Mouse (Mus musculus) neural tube, embryonic 13.5 days (tissue): ENCODE data around the gene Zfp385c. TPM values are rescaled to one million over a fixed set of nuclear protein-coding genes. Genes with fewer than 3 reads are reported as not detected.
A peak's percentile ranks its signal among the peaks of the same experiment; 100 is the strongest.

Experiments
- ATAC-seq: fragments of 200-750 bp; cut with Nextera tagmentation; 2 replicates; pipeline ENCODE4 v1.8.0; 2017; ENCODE audit warnings: low read depth, mild to moderate bottlenecking, moderate TSS enrichment, moderate library complexity
- H3K27ac ChIP-seq: fragments of 300-500 bp; sonication (generic); replicated peaks from 2 replicates; pipeline ENCODE4 v1.5.1; 2015; ENCODE audit warnings: moderate library complexity, mild to moderate bottlenecking, inconsistent platforms
- H3K27me3 ChIP-seq: fragments of 300-500 bp; sonication (generic); 2 replicates; pipeline ENCODE4 v1.6.1; 2015; ENCODE audit warnings: mild to moderate bottlenecking, inconsistent platforms
- H3K36me3 ChIP-seq: fragments of 300-500 bp; sonication (generic); 2 replicates; pipeline ENCODE4 v1.6.1; 2015; ENCODE audit warnings: mild to moderate bottlenecking, inconsistent platforms
- H3K4me1 ChIP-seq: fragments of 300-500 bp; sonication (generic); replicated peaks from 2 replicates; pipeline ENCODE4 v1.6.1; 2015; ENCODE audit warnings: inconsistent platforms
- H3K4me2 ChIP-seq: fragments of 300-500 bp; sonication (generic); 2 replicates; pipeline ENCODE4 v1.6.1; 2015; ENCODE audit warnings: inconsistent platforms, mild to moderate bottlenecking, moderate library complexity
- H3K4me3 ChIP-seq: fragments of 300-500 bp; sonication (generic); 2 replicates; pipeline ENCODE4 v1.5.1; 2015; ENCODE audit warnings: mild to moderate bottlenecking, inconsistent platforms
- H3K9ac ChIP-seq: fragments of 300-500 bp; sonication (generic); 2 replicates; pipeline ENCODE4 v1.6.1; 2015; ENCODE audit warnings: moderate library complexity, mild to moderate bottlenecking, inconsistent platforms
- H3K9me3 ChIP-seq: fragments of 300-500 bp; sonication (generic); 2 replicates; pipeline ENCODE4 v1.6.1; 2016; ENCODE audit warnings: inconsistent platforms
- WGBS: fragments of 180-500 bp; shearing (Covaris S2); methylation state at CpG from one replicate; pipeline ENCODE4 v1.1.7; 2015; 5-methylcytosine and 5-hydroxymethylcytosine counted together
- polyA plus RNA-seq: library from polyadenylated mRNA; unstranded; fragments of >200 nt; fragmentation: Nextera tagmentation; extraction: Ambion mirVana; gene quantifications from 2 replicates; pipeline ENCODE4 v1.2.1, GENCODE M21; 2015

Zfp385c gene
- polyA plus RNA-seq, 1 experiment from 2014 or later: 0.21 TPM

GRCm38 (mm10) chr11:100702081-100702851 is 10.0 kb upstream of the Zfp385c start:
- Histone ChIP-seq H3K9me3 (no peaks in the 10 kb centered on the region), H3K4me2 (peak overlapping the region; percentile 35), H3K9ac (no peak overlapping the region), H3K4me3 (no peak overlapping the region), H3K27me3 (peaks cover 15% of the 10 kb centered on the region; the same call in 1 of the 2 replicates), H3K4me1 (peaks cover 12% of the 10 kb centered on the region), H3K27ac (no peak overlapping the region), H3K36me3 (peaks cover 30% of the 10 kb centered on the region)
- WGBS: 42% methylated on average over 19 of the region's 19 CpGs
- ATAC-seq: peak; percentile 40; the same call in 1 of the 2 replicates

GRCm38 (mm10) chr11:100701301-100701700 is 9.0 kb upstream of the Zfp385c start:
- peaks cover 12% of the 10 kb centered on the region for H3K4me1 ChIP-seq
- peaks cover 20% of the 10 kb centered on the region for H3K36me3 ChIP-seq
- under 1% methylated on average over 14 of the region's 14 CpGs for WGBS
- peak overlapping the region; percentile 39 for H3K4me2 ChIP-seq
- H3K27me3 ChIP-seq: peaks cover 15% of the 10 kb centered on the region; the same call in 1 of the 2 replicates
- H3K4me3 ChIP-seq: peak overlapping the region; percentile 17
- H3K9ac ChIP-seq: peak overlapping the region; percentile 34
- no peaks in the 10 kb centered on the region for H3K9me3 ChIP-seq
- H3K27ac ChIP-seq: no peak overlapping the region
- no peak for ATAC-seq

GRCm38 (mm10) chr11:100700710-100701109 is 8.5 kb upstream of the Zfp385c start:
- Histone ChIP-seq H3K36me3 (peaks cover 14% of the 10 kb centered on the region), H3K4me1 (peaks cover 12% of the 10 kb centered on the region), H3K27me3 (peaks cover 15% of the 10 kb centered on the region; the same call in 1 of the 2 replicates), H3K9ac (no peak overlapping the region), H3K4me3 (0 out of 2 replicates have a peak overlapping the region, but pooled peaks have one; percentile 17), H3K27ac (no peak overlapping the region), H3K4me2 (peak overlapping the region; percentile 39; the same call in 1 of the 2 replicates), H3K9me3 (no peaks in the 10 kb centered on the region)
- ATAC-seq: no peak
- 70% methylated on average over 3 of the region's 3 CpGs for WGBS

GRCm38 (mm10) chr11:100697921-100698320 is 5.7 kb upstream of the Zfp385c start:
- Histone ChIP-seq H3K4me2 (no peak overlapping the region), H3K27me3 (peaks cover 25% of the 10 kb centered on the region), H3K27ac (no peak overlapping the region), H3K9ac (no peak overlapping the region), H3K36me3 (no peaks in the 10 kb centered on the region), H3K4me3 (no peak overlapping the region), H3K4me1 (peaks cover 14% of the 10 kb centered on the region), H3K9me3 (no peaks in the 10 kb centered on the region)
- 76% methylated on average over 7 of the region's 7 CpGs for WGBS
- ATAC-seq: no peak

GRCm38 (mm10) chr11:100694926-100695325 is 2.7 kb upstream of the Zfp385c start:
- peak; percentile 59; the same call in 1 of the 2 replicates for ATAC-seq
- no peaks in the 10 kb centered on the region for H3K36me3 ChIP-seq
- no peak overlapping the region for H3K27ac ChIP-seq
- no peak overlapping the region for H3K9ac ChIP-seq
- H3K27me3 ChIP-seq: peaks cover 38% of the 10 kb centered on the region
- WGBS: 41% methylated on average over 5 of the region's 5 CpGs
- no peak overlapping the region for H3K4me2 ChIP-seq
- H3K9me3 ChIP-seq: no peaks in the 10 kb centered on the region
- peaks cover 17% of the 10 kb centered on the region for H3K4me1 ChIP-seq
- H3K4me3 ChIP-seq: no peak overlapping the region

GRCm38 (mm10) chr11:100693154-100693553 is 899 bp upstream of the Zfp385c start:
- Histone ChIP-seq H3K9me3 (no peaks in the 10 kb centered on the region), H3K36me3 (no peaks in the 10 kb centered on the region), H3K9ac (no peak overlapping the region), H3K27ac (no peak overlapping the region), H3K4me1 (peaks cover 17% of the 10 kb centered on the region), H3K27me3 (peaks cover 38% of the 10 kb centered on the region), H3K4me2 (no peak overlapping the region), H3K4me3 (no peak overlapping the region)
- 18% methylated on average over 5 of the region's 5 CpGs for WGBS
- no peak for ATAC-seq

GRCm38 (mm10) chr11:100690389-100690788 is 1.9 kb downstream of the Zfp385c start:
- ATAC-seq: no peak
- Histone ChIP-seq H3K9me3 (no peaks in the 10 kb centered on the region), H3K36me3 (no peaks in the 10 kb centered on the region), H3K27me3 (peaks cover 38% of the 10 kb centered on the region), H3K4me2 (no peak overlapping the region), H3K9ac (no peak overlapping the region), H3K27ac (no peak overlapping the region), H3K4me1 (peaks cover 17% of the 10 kb centered on the region), H3K4me3 (no peak overlapping the region)
- 77% methylated on average over 7 of the region's 7 CpGs for WGBS

- Histone ChIP-seq H3K27ac (no peak overlapping the region), H3K4me3 (no peak overlapping the region), H3K36me3 (no peaks in the 10 kb centered on the region), H3K4me1 (peaks cover 17% of the 10 kb centered on the region), H3K9ac (no peak overlapping the region), H3K4me2 (no peak overlapping the region), H3K9me3 (no peaks in the 10 kb centered on the region), H3K27me3 (peaks cover 33% of the 10 kb centered on the region)
- no peak for ATAC-seq
- 75% methylated on average over 4 of the region's 4 CpGs for WGBS
Observed at GRCm38 (mm10) chr11:100688443-100688842, 3.8 kb downstream of the Zfp385c start.

GRCm38 (mm10) chr11:100687265-100687664 is 5.0 kb downstream of the Zfp385c start:
- H3K9ac ChIP-seq: no peak overlapping the region
- H3K36me3 ChIP-seq: no peaks in the 10 kb centered on the region
- ATAC-seq: no peak
- no peak overlapping the region for H3K27ac ChIP-seq
- H3K4me3 ChIP-seq: no peak overlapping the region
- peaks cover 7% of the 10 kb centered on the region for H3K4me1 ChIP-seq
- H3K27me3 ChIP-seq: peaks cover 21% of the 10 kb centered on the region
- WGBS: 82% methylated on average over 7 of the region's 7 CpGs
- no peak overlapping the region for H3K4me2 ChIP-seq
- H3K9me3 ChIP-seq: no peaks in the 10 kb centered on the region

GRCm38 (mm10) chr11:100685371-100685770 is 6.9 kb downstream of the Zfp385c start:
- WGBS: 91% methylated on average over 2 of the region's 3 CpGs
- no peaks in the 10 kb centered on the region for H3K36me3 ChIP-seq
- no peak overlapping the region for H3K4me2 ChIP-seq
- peaks cover 3% of the 10 kb centered on the region for H3K27me3 ChIP-seq
- no peak overlapping the region for H3K9ac ChIP-seq
- no peak overlapping the region for H3K27ac ChIP-seq
- no peaks in the 10 kb centered on the region for H3K4me1 ChIP-seq
- H3K4me3 ChIP-seq: no peak overlapping the region
- H3K9me3 ChIP-seq: no peaks in the 10 kb centered on the region
- no peak for ATAC-seq

GRCm38 (mm10) chr11:100684084-100684483 is 8.2 kb downstream of the Zfp385c start:
- WGBS: 72% methylated on average over 2 of the region's 2 CpGs

GRCm38 (mm10) chr11:100682526-100682925 is 9.7 kb downstream of the Zfp385c start:
- Histone ChIP-seq H3K4me3 (no peak overlapping the region), H3K27me3 (no peaks in the 10 kb centered on the region), H3K27ac (no peak overlapping the region), H3K4me1 (no peaks in the 10 kb centered on the region), H3K9me3 (no peaks in the 10 kb centered on the region), H3K4me2 (no peak overlapping the region), H3K36me3 (no peaks in the 10 kb centered on the region), H3K9ac (no peak overlapping the region)
- 74% methylated on average over 5 of the region's 5 CpGs for WGBS
- no peak for ATAC-seq

More at GRCm38 (mm10) chr11:100684084-100684483, 8.2 kb downstream of the Zfp385c start:
- no peak for ATAC-seq
- Histone ChIP-seq H3K9me3 (no peaks in the 10 kb centered on the region), H3K36me3 (no peaks in the 10 kb centered on the region), H3K27ac (no peak overlapping the region), H3K4me3 (no peak overlapping the region), H3K4me1 (no peaks in the 10 kb centered on the region), H3K4me2 (no peak overlapping the region), H3K9ac (no peak overlapping the region), H3K27me3 (no peaks in the 10 kb centered on the region)
